Mouse (Mus musculus): ENCODE results near the gene Kif3a. TPM values are rescaled to one million over a fixed set of nuclear protein-coding genes. Genes with fewer than 3 reads are reported as not detected.

Gene Kif3a
- total RNA-seq, 2 experiments from 2014 or later, result 169 to 171 TPM

DNA sequence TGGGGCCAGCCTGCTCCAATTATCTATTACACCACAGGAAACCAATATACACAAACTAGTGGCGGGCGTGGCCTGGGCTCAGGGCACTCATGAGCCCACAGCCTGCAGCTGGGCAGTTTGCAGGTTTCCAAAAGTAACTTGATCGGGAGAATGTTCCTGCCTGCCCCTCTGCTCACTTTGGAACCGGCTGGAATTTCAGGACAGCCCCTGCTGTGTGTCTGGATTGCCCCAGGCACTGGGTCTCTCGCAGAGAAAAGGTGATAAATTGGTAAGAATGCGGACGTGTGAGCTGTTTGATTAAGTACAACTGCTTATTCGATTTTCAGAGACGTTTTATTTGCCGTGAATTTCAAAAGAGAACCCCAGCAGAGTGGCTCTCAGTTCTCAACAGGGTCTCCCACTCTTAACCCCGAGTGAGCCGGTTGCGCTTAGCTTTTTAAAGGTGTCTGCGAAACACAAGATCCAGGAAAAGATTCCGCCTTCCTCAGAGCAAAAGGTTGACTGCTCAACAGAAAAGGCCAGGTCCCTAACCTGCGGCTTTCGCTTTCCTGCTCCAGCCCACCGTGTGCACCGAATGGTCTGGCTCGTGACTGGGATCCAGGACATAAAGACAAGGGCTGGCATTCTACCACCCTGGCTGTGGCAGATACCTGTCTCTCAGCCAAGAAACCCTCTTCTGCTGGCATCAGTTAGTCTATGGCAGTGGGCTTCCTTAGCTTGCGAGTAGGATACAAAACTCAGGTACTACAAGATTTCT lies 70.0 kb downstream of the Kif3a start:
- intact Hi-C loops (cut with DNase I), result no loop called here
- DNase-seq, result no peak

GRCm38 (mm10) chr11:53637803-53638260 lies 70.7 kb downstream of the Kif3a start:
- DNase-seq, result no peak

GRCm38 (mm10) chr11:53642744-53643279 lies 75.6 kb downstream of the Kif3a start:
- no peak for DNase-seq
- intact Hi-C loops (cut with DNase I), result no loop called here

More at GRCm38 (mm10) chr11:53637803-53638260, 70.7 kb downstream of the Kif3a start:
- intact Hi-C loops (cut with DNase I), result no loop called here

- intact Hi-C loops (cut with DNase I), result no loop called here
Measured at GRCm38 (mm10) chr11:53644017-53644416, 76.8 kb downstream of the Kif3a start.

DNA sequence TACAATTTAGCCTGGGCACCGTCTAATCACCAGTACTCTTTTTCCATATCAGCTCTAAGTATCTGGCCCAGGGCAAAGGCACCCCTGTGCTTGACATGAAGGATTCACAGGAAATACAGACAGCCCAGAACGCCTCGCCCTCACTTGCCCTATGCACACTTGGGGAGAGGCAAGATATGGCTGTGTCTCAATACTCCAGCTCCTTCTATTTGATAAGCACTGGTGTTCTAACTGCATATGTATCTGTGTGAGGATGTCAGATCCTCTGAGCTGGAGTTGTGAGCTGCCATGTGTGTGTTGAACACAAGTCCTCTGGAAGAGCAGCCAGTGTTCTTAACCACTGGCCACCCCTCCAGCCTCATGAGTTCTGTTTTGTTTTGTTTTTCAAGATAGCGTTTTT lies 84.3 kb downstream of the Kif3a start:
- DNase-seq, result no peak
- intact Hi-C loops (cut with DNase I), result no loop called here

More at GRCm38 (mm10) chr11:53644017-53644416, 76.8 kb downstream of the Kif3a start:
- DNase-seq, result no peak

Other genes with a start within 250 kb of the Kif3a start
- 10 to 100 TPM in 1 of 2 experiments, 1 to 10 TPM in 1; 8.4 to 10.3 TPM for gene Zcchc10, start 242.7 kb upstream of the Kif3a start, total RNA-seq (2021)
- 100 to 1,000 TPM; 202 to 228 TPM for gene Aff4, start 216.5 kb upstream of the Kif3a start, total RNA-seq (2021)
- gene Leap2, start 144.2 kb upstream of the Kif3a start, total RNA-seq (2021), result not detected
- gene Uqcrq, start 136.5 kb upstream of the Kif3a start, total RNA-seq (2021), result 100 to 1,000 TPM; 367 to 399 TPM
- 1 to 10 TPM; 1.3 to 1.7 TPM for gene Gdf9, start 136.4 kb upstream of the Kif3a start, total RNA-seq (2021)
- not detected for gene Gm10447, start 110.3 kb upstream of the Kif3a start, total RNA-seq (2021)
- gene Shroom1, start 110.2 kb upstream of the Kif3a start, total RNA-seq (2021), result 1 to 10 TPM; 2.8 to 3.2 TPM
- gene Gm9837, start 96.9 kb upstream of the Kif3a start, total RNA-seq (2021), result not detected
- gene Gm9945, start 87.2 kb upstream of the Kif3a start, total RNA-seq (2021), result under 1 TPM; 0.52 to 0.98 TPM
- 10 to 100 TPM; 12.2 to 18.1 TPM for gene Sowaha, start 87.1 kb upstream of the Kif3a start, total RNA-seq (2021)
- 10 to 100 TPM; 53.7 to 54.5 TPM for gene Sept8, start 48.1 kb upstream of the Kif3a start, total RNA-seq (2021)
- not detected for gene Il4, start 51.3 kb downstream of the Kif3a start, total RNA-seq (2021)
- gene Il13, start 67.3 kb downstream of the Kif3a start, total RNA-seq (2021), result not detected
- gene Rad50, start 139.9 kb downstream of the Kif3a start, total RNA-seq (2021), result 10 to 100 TPM; 10.1 to 11.3 TPM
- gene Il5, start 153.4 kb downstream of the Kif3a start, total RNA-seq (2021), result not detected
- gene Irf1, start 202.6 kb downstream of the Kif3a start, total RNA-seq (2021), result 1 to 10 TPM; 2.9 to 4.2 TPM
- not detected for gene Gm17334, start 205.8 kb downstream of the Kif3a start, total RNA-seq (2021)